Mouse (Mus musculus): ENCODE results near the gene Nrm.

Gene Nrm

DNA sequence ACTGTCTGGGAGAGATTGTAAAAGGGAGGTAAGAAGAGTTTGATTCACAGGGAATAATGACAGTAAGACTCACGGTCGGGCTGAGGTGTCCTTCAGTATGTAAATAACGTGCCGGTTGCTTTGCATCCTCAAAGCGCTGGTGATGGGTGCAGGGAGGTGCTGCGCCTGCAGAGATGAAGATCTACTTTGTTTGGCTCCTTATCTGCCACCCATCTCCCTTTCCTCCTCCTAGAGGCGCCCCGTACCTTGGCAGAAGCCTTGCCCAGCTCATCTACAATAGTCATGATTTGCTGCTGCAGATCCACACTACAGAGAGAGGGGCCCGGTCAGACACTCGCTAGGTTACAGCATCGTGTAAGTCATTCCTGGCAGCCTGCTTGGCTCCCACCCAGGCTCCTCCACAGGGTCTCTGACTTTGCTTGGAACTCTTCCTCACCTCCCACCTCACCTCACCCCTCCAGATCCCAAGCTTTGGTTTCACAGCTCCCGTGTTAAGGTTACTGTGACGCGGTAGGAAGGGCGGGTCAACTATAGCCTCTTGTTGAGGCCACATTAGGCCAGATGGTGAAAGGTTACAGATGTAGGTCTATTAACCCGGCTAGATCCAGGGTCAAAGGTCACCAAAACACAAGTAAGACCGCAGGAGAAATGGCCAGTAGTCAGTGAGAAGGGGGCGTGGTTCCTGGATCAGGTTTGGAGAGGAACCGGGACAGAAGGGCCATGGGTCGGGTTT is 48.2 kb downstream of the Nrm start:
- DNase-seq = no peak

DNA sequence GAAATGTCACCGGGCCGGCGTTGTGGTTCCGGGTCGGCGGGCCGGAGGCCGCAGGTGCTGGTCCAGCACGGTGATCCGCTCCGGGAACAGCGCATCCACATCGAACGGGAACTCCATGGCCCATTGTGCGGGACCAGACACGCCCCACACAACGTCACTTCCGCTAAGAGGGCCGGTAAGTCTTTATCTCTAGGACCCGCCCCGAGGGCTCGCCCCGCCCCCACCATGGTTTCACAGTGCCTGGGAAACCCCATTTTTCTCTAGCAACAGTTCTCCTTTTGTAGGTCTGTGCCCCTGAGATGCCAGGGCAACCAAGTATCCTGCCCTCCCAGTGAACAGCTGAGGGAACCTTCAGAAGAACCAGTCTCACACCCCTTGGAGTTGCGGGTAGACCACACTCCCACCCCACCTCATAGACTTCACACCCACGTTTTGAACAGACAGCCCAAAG is 48.8 kb downstream of the Nrm start, which contains the start of gene Atat1:
Atat1 (minus strand) TSS at position 157 of the 451 bp plus-strand sequence.
- DNase-seq = peak; percentile 99

DNA sequence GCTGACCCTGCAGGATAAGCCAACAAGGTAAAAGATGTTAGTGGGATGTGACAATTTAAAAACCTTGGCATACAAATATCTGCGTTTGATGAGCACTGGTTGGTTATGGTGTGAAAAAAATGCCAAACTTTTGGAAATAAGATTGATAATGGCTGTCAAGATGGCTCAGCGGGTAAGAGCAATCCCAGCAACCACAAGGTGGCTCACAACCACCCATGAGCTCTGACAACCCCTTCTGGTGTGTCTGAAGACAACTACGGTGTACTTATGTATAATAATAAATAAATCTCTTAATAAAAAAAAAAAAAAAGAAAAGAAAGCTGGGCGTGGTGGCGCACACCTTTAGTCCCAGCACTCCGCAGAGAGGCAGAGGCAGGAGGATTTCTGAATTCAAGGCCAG is 53.9 kb downstream of the Nrm start:
- DNase-seq = no peak

All from thymus, postnatal 4 days (tissue).